Mouse (Mus musculus) mouse trophoblast stem cell (cell line): Measurements from ENCODE around the gene Gpx7.
"Not testable (repeated sequence)": the region's sequence is repeated elsewhere in the genome, so short reads cannot be mapped to it uniquely, and the experiment has no call there.

Source experiments
- in situ Hi-C, 2 experiments: fragments of 300-500 bp; cut with MseI, MboI; formaldehyde crosslinking; loops; 2 replicates in 1 of 2; 3 replicates in 1 of 2; pipeline ENCODE4 v1.15.1; 2025

Gpx7 gene

GRCm38 (mm10) chr4:108391124-108391523, 15.6 kb downstream of the Gpx7 start:
- in situ Hi-C loops: loop anchor here in 1 of 2 experiments (5.0 kb wide), 1 partner anchor 49 kb away; no protein-coding TSS in a partner anchor

- in situ Hi-C loops: no loop called here
Measured at GRCm38 (mm10) chr4:108388741-108389140, 18.0 kb downstream of the Gpx7 start.

- in situ Hi-C loops: no loop called here
Measured at GRCm38 (mm10) chr4:108387681-108388253, 19.0 kb downstream of the Gpx7 start.

- in situ Hi-C loops: no loop called here
Measured at GRCm38 (mm10) chr4:108387106-108387505, 19.7 kb downstream of the Gpx7 start.

- in situ Hi-C loops: no loop called here
Measured at GRCm38 (mm10) chr4:108386087-108386486, 20.7 kb downstream of the Gpx7 start.

GRCm38 (mm10) chr4:108383183-108383714, 23.5 kb downstream of the Gpx7 start, which contains the start of gene Shisal2a:
TSS of gene Shisal2a (minus strand) at chr4:108383349.
- in situ Hi-C loops: no loop called here

- in situ Hi-C loops: no loop called here
Measured at GRCm38 (mm10) chr4:108380146-108380545, 26.6 kb downstream of the Gpx7 start.

- in situ Hi-C loops: no loop called here
Measured at GRCm38 (mm10) chr4:108379476-108379875, 27.3 kb downstream of the Gpx7 start.

- in situ Hi-C loops: no loop called here
Measured at GRCm38 (mm10) chr4:108372166-108372565, 34.6 kb downstream of the Gpx7 start.

- in situ Hi-C loops: no loop called here
Measured at GRCm38 (mm10) chr4:108371421-108371820, 35.3 kb downstream of the Gpx7 start.

- in situ Hi-C loops: no loop called here
Measured at GRCm38 (mm10) chr4:108370409-108370808, 36.4 kb downstream of the Gpx7 start.

GRCm38 (mm10) chr4:108369254-108369653, 37.5 kb downstream of the Gpx7 start:
- in situ Hi-C loops: no loop called here

GRCm38 (mm10) chr4:108364111-108364476, 42.7 kb downstream of the Gpx7 start:
- in situ Hi-C loops: no loop called here

GRCm38 (mm10) chr4:108363355-108364110, 43.2 kb downstream of the Gpx7 start:
- in situ Hi-C loops: no loop called here

- in situ Hi-C loops: no loop called here
Measured at GRCm38 (mm10) chr4:108362321-108363261, 44.2 kb downstream of the Gpx7 start.

GRCm38 (mm10) chr4:108360136-108361055, 46.4 kb downstream of the Gpx7 start:
- in situ Hi-C loops: no loop called here

- in situ Hi-C loops: no loop called here
Measured at GRCm38 (mm10) chr4:108358498-108358897, 48.3 kb downstream of the Gpx7 start.

GRCm38 (mm10) chr4:108357458-108357857, 49.3 kb downstream of the Gpx7 start:
- in situ Hi-C loops: no loop called here

- in situ Hi-C loops: not testable (repeated sequence)
Measured at GRCm38 (mm10) chr4:108353591-108353990, 53.2 kb downstream of the Gpx7 start.

- in situ Hi-C loops: no loop called here
Measured at GRCm38 (mm10) chr4:108350819-108351218, 55.9 kb downstream of the Gpx7 start.
